ENCODE assay signal across 17 mouse cellular contexts in genomic region chr12:81019280-81019935, GRCm38 (mm10). TPM values are rescaled to one million over a fixed set of nuclear protein-coding genes. Genes with fewer than 3 reads are reported as not detected.
DNase-seq lines count a peak whose midpoint lies in the region; ATAC-seq and TF ChIP-seq lines count a peak whose summit lies in the region.
"Had no signal": no experiment of that assay in that cellular context is flagged by ENCODE, and none has a peak within 500 bp of the region (broad histone marks: within the 10 kb centered on the region; RNA-seq: fewer than 3 reads in every experiment).

No protein-coding gene starts in this region.

- ATAC-seq in lung, embryonic 16.5 days (ENCODE audit: low read depth), result 0 out of 2 replicates have a peak, but pooled peaks have one; percentile 4
- peak; percentile 47; the same call in 1 of the 2 replicates for ATAC-seq in liver, embryonic 12.5 days
- ATAC-seq in forebrain, embryonic 13.5 days, result no peak
- ATAC-seq: forebrain, embryonic 15.5 days; midbrain, embryonic 15.5 days had no signal

- no peak for DNase-seq in lung, postnatal 10 days
- DNase-seq in MEL-GATA-1-ER (ENCODE audit: extremely low read depth, low read depth), result peak; percentile 93
- no peak for DNase-seq in cerebellum, postnatal 10 days
- no peak for DNase-seq in left cerebral cortex, postnatal 10 days (ENCODE audit: extremely low spot score in 1 of 2, low spot score in 2 of 2)
- no peak for DNase-seq in heart, adult 2 months
- DNase-seq: cerebellum, postnatal 25 days; spleen, adult 18-20 months had no signal

- TF ChIP-seq EP300 in heart, adult 2 months (IDR thresholded peaks at IDR 0.05; ENCODE audit: insufficient read depth, low read depth, low read length), result no peak

- 74% methylated on average over 7 of the region's 7 CpGs for whole genome bisulfite sequencing in lung, embryonic 16.5 days
- 62% methylated on average over 7 of the region's 7 CpGs for WGBS in liver, embryonic 12.5 days (ENCODE audit: insufficient replicate concordance)
- WGBS in forebrain, embryonic 13.5 days, result 87% methylated on average over 7 of the region's 7 CpGs
- WGBS in heart, adult 2 months, result 85% methylated on average over 7 of the region's 7 CpGs

- no peak overlapping the region for H3K4me2 ChIP-seq in lung, embryonic 16.5 days (ENCODE audit: low read depth, low read length)
- no peak overlapping the region for H3K4me2 ChIP-seq in liver, embryonic 12.5 days
- no peak overlapping the region for H3K4me2 ChIP-seq in forebrain, embryonic 13.5 days
- H3K4me2 ChIP-seq: forebrain, embryonic 15.5 days; hindbrain, embryonic 14.5 days; midbrain, embryonic 15.5 days; neural tube, embryonic 12.5 days had no signal

- no peak overlapping the region for H3K9ac ChIP-seq in lung, embryonic 16.5 days (ENCODE audit: low read length)
- no peak overlapping the region for H3K9ac ChIP-seq in liver, embryonic 12.5 days
- no peak overlapping the region for H3K9ac ChIP-seq in forebrain, embryonic 13.5 days
- no peak overlapping the region for H3K9ac ChIP-seq in heart, adult 2 months (ENCODE audit: low read depth, low read length)
- H3K9ac ChIP-seq: forebrain, embryonic 15.5 days; hindbrain, embryonic 14.5 days; limb, embryonic 12.5 days; midbrain, embryonic 15.5 days; neural tube, embryonic 12.5 days had no signal

- no peaks in the 10 kb centered on the region for H3K4me1 ChIP-seq in lung, embryonic 16.5 days (replicated peaks; ENCODE audit: control insufficient read depth, insufficient read depth, low read length)
- H3K4me1 ChIP-seq in liver, embryonic 12.5 days, result no peaks in the 10 kb centered on the region
- H3K4me1 ChIP-seq in forebrain, embryonic 13.5 days, result no peaks in the 10 kb centered on the region
- H3K4me1 ChIP-seq in heart, adult 2 months (ENCODE audit: control insufficient read depth, insufficient read depth, low read length), result no peaks in the 10 kb centered on the region
- H3K4me1 ChIP-seq: forebrain, embryonic 15.5 days; limb, embryonic 12.5 days; midbrain, embryonic 15.5 days; neural tube, embryonic 12.5 days had no signal

- no peak for TF ChIP-seq CTCF in heart, adult 2 months (IDR thresholded peaks at IDR 0.05)

- peaks cover 4% of the 10 kb centered on the region for H3K27me3 ChIP-seq in lung, embryonic 16.5 days (ENCODE audit: control insufficient read depth, insufficient read depth, low read depth, low read length)
- H3K27me3 ChIP-seq in liver, embryonic 12.5 days (replicated peaks), result peaks cover 1% of the 10 kb centered on the region; the same call in 1 of the 2 replicates
- H3K27me3 ChIP-seq in forebrain, embryonic 13.5 days, result no peaks in the 10 kb centered on the region
- H3K27me3 ChIP-seq in heart, adult 2 months (ENCODE audit: control insufficient read depth, insufficient read depth, low read length), result no peaks in the 10 kb centered on the region; the same call in 1 of the 2 replicates
- H3K27me3 ChIP-seq: forebrain, embryonic 15.5 days; midbrain, embryonic 15.5 days; neural tube, embryonic 12.5 days had no signal

- no peaks in the 10 kb centered on the region for H3K79me2 ChIP-seq in heart, adult 2 months (replicated peaks; ENCODE audit: control insufficient read depth, insufficient read depth, low read length)

- peak overlapping the region; percentile 10; the same call in 1 of the 2 replicates for H3K4me3 ChIP-seq in lung, embryonic 16.5 days (ENCODE audit: low read length)
- H3K4me3 ChIP-seq in liver, embryonic 12.5 days, result no peak overlapping the region; the same call in 1 of the 2 replicates
- no peak overlapping the region for H3K4me3 ChIP-seq in forebrain, embryonic 13.5 days
- no peak overlapping the region for H3K4me3 ChIP-seq in heart, adult 2 months
- H3K4me3 ChIP-seq: forebrain, embryonic 15.5 days; limb, embryonic 12.5 days; midbrain, embryonic 15.5 days; neural tube, embryonic 12.5 days had no signal

- no peak for TF ChIP-seq POLR2A in heart, adult 2 months (IDR thresholded peaks at IDR 0.05; ENCODE audit: insufficient read depth, low read depth, low read length)

- no peaks in the 10 kb centered on the region for H3K36me3 ChIP-seq in lung, embryonic 16.5 days (ENCODE audit: control insufficient read depth, insufficient read depth, low read length)
- H3K36me3 ChIP-seq in liver, embryonic 12.5 days, result no peaks in the 10 kb centered on the region
- H3K36me3 ChIP-seq in forebrain, embryonic 13.5 days (ENCODE audit: poor library complexity, severe bottlenecking), result no peaks in the 10 kb centered on the region
- no peaks in the 10 kb centered on the region for H3K36me3 ChIP-seq in heart, adult 2 months (ENCODE audit: control insufficient read depth, insufficient read depth, low read length)
- H3K36me3 ChIP-seq: forebrain, embryonic 15.5 days; limb, embryonic 12.5 days; midbrain, embryonic 15.5 days; neural tube, embryonic 12.5 days had no signal

- no peak overlapping the region for H3K27ac ChIP-seq in lung, embryonic 16.5 days (ENCODE audit: low read length)
- H3K27ac ChIP-seq in liver, embryonic 12.5 days, result no peak overlapping the region
- H3K27ac ChIP-seq in forebrain, embryonic 13.5 days, result no peak overlapping the region
- H3K27ac ChIP-seq in heart, adult 2 months, result no peak overlapping the region
- H3K27ac ChIP-seq: forebrain, embryonic 15.5 days; hindbrain, embryonic 14.5 days; limb, embryonic 12.5 days; midbrain, embryonic 15.5 days; neural tube, embryonic 12.5 days had no signal

- no peaks in the 10 kb centered on the region for H3K9me3 ChIP-seq in lung, embryonic 16.5 days (ENCODE audit: control insufficient read depth, low read length)
- H3K9me3 ChIP-seq in liver, embryonic 12.5 days (replicated peaks), result no peaks in the 10 kb centered on the region
- H3K9me3 ChIP-seq in forebrain, embryonic 13.5 days (replicated peaks), result no peaks in the 10 kb centered on the region
- H3K9me3 ChIP-seq: forebrain, embryonic 15.5 days; limb, embryonic 12.5 days; midbrain, embryonic 15.5 days; neural tube, embryonic 12.5 days had no signal

- intact Hi-C loops in left cerebral cortex, postnatal 10 days (cut with DNase I), result no loop called here
- intact Hi-C loops in heart, adult 2 months (cut with DNase I), result no loop called here

RNA-seq across cellular contexts. Expression of gene Smoc1, which starts 7.2 kb away (rescaled TPM):
- 1.4 and 1.6 TPM in 2 replicates for polyA plus RNA-seq in lung, embryonic 16.5 days (2015; fragmentation: Nextera tagmentation; extraction: Ambion mirVana)
- polyA plus RNA-seq in liver, embryonic 12.5 days (2016; fragmentation: Nextera tagmentation; extraction: Ambion mirVana), result 7.0 and 7.9 TPM in 2 replicates
- total RNA-seq in left cerebral cortex, postnatal 10 days (2021), result 10 to 100 TPM; 10.3 to 10.9 TPM
- 6.4 and 7.3 TPM in 2 replicates for polyA plus RNA-seq in forebrain, embryonic 13.5 days (2015; fragmentation: Nextera tagmentation; extraction: Ambion mirVana)
- 1 to 10 TPM; 4.8 to 6.2 TPM for total RNA-seq in heart, adult 2 months (2021)
- polyA plus RNA-seq in heart, adult 2 months (2012; rRNA removed), result 6.9 and 8.0 TPM in 2 replicates

RNA-seq across cellular contexts. Expression of gene Slc10a1, which starts 50.9 kb away (rescaled TPM):
- polyA plus RNA-seq in lung, embryonic 16.5 days (2015; fragmentation: Nextera tagmentation; extraction: Ambion mirVana), result 0.80 and 1.4 TPM in 2 replicates
- polyA plus RNA-seq in liver, embryonic 12.5 days (2016; fragmentation: Nextera tagmentation; extraction: Ambion mirVana), result 0.57 and 0.60 TPM in 2 replicates
- total RNA-seq in left cerebral cortex, postnatal 10 days (2021), result not detected
- polyA plus RNA-seq in forebrain, embryonic 13.5 days (2015; fragmentation: Nextera tagmentation; extraction: Ambion mirVana), result 0.54 and 0.62 TPM in 2 replicates
- not detected for total RNA-seq in heart, adult 2 months (2021)
- 0.61 TPM in 1 of 2 replicates, not detected in the other for polyA plus RNA-seq in heart, adult 2 months (2012; rRNA removed)
- total RNA-seq: adrenal gland, adult 18-20 months; layer of hippocampus, postnatal 10 days had no signal
